Mouse (Mus musculus) naive thymus-derived CD4-positive, alpha-beta T cell, adult 2 months (primary cell): ENCODE results near the gene Alox5ap.

Source experiments
- DNase-seq: peaks from one replicate; pipeline ENCODE4 v3.0.0-alpha.2; 2011; ENCODE audit warnings: low read depth

The Alox5ap gene

GRCm38 (mm10) chr5:149259093-149259492, 5.5 kb upstream of the Alox5ap start:
- DNase-seq: no peak

GRCm38 (mm10) chr5:149261449-149261848, 3.1 kb upstream of the Alox5ap start:
- DNase-seq: no peak

DNA sequence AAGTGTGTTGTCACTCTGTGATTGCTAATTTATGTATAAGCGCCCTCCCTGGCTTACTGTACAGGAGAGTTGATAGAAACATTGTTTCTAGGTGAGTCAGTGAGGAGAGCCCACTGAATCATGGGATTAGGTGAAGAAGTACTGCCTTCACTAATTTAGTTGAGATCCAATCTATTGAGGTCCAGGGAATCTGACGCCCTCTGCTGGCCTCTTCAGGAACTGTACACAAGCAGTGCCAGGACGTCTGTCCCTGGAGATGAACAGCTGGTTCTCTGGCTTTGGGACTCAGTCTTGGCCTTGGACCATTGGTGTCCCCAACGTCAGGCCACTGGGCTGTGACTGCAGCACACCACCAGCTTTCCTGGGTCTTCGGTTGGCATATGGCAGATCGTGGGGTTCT, 2.7 kb upstream of the Alox5ap start:
- DNase-seq: peak; percentile 66

GRCm38 (mm10) chr5:149264878-149265279, 312 bp downstream of the Alox5ap start:
- peak; percentile 30 for DNase-seq

- DNase-seq: peak; percentile 54
These were observed 2.2 kb downstream of the Alox5ap start for GRCm38 (mm10) chr5:149266761-149267221.

- DNase-seq: no peak
These were observed 2.9 kb downstream of the Alox5ap start for GRCm38 (mm10) chr5:149267493-149267892.

DNA sequence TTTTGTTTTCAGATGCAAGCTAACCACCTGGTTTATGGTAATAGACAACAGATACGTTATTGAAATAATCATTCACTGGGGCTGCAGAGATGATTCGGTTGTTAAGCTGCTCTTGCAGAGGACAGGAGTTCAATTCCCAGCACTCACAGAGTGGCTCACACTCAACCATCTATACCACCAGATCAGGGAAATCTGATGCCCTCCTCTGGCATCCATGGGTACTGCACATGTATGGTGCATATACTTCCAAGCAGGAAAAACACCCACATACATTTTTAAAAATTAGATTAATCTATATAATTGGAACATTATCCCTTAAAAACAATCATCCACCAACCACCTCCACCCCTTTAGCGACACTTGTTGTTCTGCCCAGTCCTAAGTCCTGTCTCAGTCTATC, 6.7 kb downstream of the Alox5ap start:
- DNase-seq: no peak

DNA sequence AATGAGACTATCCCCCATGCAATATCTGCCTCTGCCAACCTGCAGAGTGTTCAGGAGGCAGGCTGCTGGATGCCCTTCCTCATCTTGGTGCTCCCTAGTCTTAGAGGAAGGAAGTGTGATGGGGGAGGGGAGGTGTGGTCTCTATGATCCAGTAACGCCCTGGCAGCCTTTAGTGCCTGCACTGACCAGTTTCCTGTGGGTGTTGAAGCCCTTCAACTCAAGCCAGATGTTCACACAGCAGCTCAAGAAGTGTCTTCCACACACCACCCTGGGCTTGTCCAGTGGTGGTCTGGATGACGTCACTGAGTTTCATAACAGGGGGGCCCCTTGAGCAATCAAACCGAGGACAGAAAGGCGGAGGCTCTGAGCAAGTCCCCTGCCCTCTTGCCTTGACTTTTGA, 8.0 kb downstream of the Alox5ap start:
- DNase-seq: no peak

GRCm38 (mm10) chr5:149274390-149275104, 10.0 kb downstream of the Alox5ap start:
- peak; percentile 39 for DNase-seq

- peak; percentile 33 for DNase-seq
These were observed 10.5 kb downstream of the Alox5ap start for GRCm38 (mm10) chr5:149275105-149275494.

DNA sequence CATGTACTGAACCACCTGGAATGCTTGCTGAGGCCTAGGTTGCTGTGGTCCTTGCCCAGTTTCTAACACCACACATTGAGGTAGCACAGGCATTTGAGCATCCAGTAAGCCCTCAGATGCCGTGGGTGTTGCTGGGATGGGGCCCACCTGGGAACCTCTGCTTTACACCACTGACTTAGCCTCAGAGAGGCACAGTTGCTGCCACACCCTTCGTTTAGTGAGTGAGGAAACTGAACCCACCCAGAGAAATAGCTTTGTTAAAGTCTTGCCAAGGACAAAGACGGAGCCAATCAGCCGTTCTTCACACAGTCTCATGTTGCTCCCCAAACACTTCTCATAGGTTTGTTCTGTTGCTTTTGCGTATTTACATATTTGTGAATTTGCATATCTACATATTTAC, 13.0 kb downstream of the Alox5ap start:
- DNase-seq: no peak

DNA sequence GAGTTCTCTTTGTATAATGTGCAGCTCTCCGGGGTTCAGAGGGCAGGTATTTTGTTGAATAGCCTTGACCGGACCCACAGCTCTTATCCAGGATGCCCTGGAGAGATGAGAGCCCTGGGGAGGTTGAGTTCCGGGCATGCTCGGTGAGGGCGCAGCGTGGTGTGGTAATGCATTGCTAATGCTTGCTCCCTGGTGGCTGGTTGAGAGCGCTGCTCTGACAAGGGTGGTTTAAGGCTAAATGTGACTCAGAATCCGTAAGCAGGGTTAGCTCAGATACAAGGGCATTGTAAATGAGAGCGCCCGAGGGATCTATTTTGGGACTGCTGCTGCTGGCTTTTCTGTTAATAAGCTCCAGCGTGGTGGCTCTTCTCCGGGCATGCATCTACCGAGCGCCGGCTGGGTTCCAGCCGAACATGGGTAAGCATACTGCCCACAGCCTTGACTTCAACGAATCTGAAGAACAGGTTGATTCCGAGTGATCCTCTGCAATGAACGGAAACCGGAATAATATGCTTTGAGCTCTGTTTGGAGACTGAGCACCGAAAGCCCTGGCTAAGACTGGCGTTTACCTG, 14.8 kb downstream of the Alox5ap start:
- no peak for DNase-seq

- peak; percentile 71 for DNase-seq
These were observed 18.4 kb downstream of the Alox5ap start for GRCm38 (mm10) chr5:149283009-149283408.

DNA sequence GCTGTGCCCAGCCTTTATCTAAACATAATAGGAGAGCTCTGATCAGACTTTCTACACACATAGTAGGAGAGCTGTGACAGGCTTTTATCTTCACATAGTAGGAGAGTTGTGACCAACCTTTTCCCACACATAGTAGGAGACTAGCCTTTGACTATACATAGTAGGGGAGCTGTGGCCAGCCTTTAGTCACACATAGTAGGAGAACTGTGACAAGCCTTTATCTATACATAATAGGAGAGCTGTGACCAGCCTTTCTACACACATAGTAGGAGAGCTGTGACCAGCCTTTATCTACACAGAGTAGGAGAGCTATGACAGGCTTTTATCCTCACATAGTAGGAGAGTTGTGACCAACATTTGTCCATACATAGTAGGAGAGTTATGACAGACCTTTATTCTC, 19.3 kb downstream of the Alox5ap start:
- no peak for DNase-seq

GRCm38 (mm10) chr5:149286021-149286420, 21.5 kb downstream of the Alox5ap start:
- no peak for DNase-seq

- no peak for DNase-seq
These were observed 22.8 kb downstream of the Alox5ap start for GRCm38 (mm10) chr5:149287148-149288038.

DNA sequence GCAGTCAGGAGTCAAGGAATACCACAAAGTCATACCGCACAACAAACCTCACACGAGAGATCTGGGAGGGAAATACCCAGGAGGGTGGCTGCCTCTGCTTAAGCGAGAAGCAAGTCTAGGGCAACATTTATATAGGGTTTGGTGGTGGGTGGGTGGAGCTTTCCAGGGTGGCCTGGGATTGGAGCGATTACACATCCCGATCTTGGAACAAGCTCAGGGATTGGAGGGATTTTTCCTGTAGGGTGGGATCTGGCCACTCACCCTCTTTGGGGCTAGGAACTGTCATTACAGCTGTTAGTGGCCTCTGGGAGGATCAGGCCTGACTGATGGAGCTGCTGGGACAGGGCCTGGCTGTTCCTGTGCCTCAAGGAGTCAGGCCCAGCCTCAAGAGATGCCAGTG, 26.7 kb downstream of the Alox5ap start:
- DNase-seq: no peak

DNA sequence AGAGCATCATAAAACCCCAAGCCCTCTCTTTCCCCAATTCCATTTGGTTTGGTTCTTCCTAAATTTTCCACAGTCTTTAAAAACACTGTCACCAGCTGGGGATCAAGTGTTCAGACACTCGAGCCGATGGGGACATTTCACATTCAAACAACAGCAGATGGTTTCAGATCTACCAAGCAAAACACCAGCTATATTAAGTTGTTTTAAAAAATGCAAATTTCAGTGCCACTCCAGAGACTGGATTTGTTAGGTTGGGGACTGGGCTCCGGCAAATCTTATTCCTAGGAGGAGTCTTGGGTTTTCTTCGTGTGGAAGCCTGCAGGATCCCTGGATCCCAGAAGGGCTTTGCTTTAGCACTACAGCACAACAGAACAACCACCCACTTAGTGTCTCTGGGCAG, 28.5 kb downstream of the Alox5ap start:
- DNase-seq: no peak

GRCm38 (mm10) chr5:149296808-149297207, 32.2 kb downstream of the Alox5ap start:
- DNase-seq: no peak

- no peak for DNase-seq
These were observed 32.9 kb downstream of the Alox5ap start for GRCm38 (mm10) chr5:149297464-149297863.

DNA sequence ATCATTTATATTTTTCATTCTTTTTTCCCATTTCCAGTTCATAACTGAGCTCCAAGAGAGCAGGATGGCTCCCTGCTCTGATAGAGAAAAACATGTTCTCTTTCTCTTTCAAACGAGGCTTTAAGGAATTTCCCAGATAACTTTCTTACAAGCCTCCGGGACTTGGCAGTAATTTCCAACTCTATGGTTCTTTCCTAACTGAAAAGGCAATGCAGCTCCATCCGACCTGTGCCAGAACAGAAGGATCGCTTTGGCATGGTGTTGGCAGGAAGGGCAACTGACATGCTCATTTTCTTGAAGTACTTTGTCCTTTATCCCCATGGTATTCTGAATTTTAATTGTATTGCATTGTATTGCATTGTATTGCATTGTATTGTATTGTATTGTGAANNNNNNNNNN, 33.7 kb downstream of the Alox5ap start:
- no peak for DNase-seq

DNA sequence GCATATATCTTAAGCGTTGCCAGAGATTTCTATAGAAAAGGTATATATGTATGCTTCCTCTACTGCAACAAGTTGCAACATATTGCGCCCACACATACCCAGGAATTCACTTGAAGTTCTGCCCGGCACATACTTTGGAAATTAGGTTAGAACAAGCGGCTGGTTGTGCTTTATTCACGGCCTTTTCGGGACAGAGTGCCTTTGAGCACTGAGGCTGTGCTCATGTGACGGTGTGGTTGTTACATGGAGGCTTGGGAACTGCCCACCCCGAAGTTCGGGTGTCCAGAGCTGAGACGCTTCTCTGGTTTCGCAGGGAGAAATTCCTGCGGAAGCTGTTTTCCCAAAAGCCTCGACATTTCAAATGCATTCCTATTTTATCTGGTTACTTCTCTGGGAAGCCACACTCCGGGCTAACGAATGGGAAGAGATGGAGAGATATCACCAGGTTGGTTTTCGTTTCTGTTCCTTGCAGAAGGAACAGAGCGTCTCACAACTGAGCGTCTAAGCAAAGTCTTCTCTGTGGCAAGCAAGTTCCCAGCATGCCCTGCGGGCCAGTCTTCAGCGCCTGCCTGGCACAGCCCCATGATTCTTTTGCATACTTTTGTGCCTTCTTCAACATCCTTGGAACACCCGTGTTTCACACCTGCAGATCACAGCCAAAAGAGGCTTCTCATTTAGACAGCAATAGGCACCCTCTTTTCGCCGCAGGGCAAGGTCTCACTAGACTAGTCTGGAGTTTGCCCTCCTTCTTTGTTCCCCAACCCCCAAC, 48.5 kb downstream of the Alox5ap start:
- DNase-seq: peak; percentile 60
